8 mouse cellular contexts compared by ENCODE assay signal in genomic region chr4:127313861-127314260, GRCm38 (mm10). TPM values are rescaled to one million over a fixed set of nuclear protein-coding genes. Genes with fewer than 3 reads are reported as not detected.
DNase-seq lines count a peak whose midpoint lies in the region; ATAC-seq and TF ChIP-seq lines count a peak whose summit lies in the region.

Gene Gja4 (minus strand): TSS chr4:127314039.

- 0 out of 2 replicates have a peak, but pooled peaks cover 2% of the 10 kb centered on the region for H3K4me1 ChIP-seq in intestine, postnatal 0 days (replicated peaks; ENCODE audit: control insufficient read depth, insufficient read depth, low read length)
- H3K4me1 ChIP-seq in limb, embryonic 12.5 days (replicated peaks): peaks cover 12% of the 10 kb centered on the region; the same call in 1 of the 2 replicates
- H3K4me1 ChIP-seq in midbrain, embryonic 13.5 days (replicated peaks): peaks cover 16% of the 10 kb centered on the region

- H3K9ac ChIP-seq in intestine, postnatal 0 days (ENCODE audit: low read depth, low read length): peak within 1 kb of the TSS; percentile 46
- H3K9ac ChIP-seq in limb, embryonic 12.5 days (replicated peaks): peak within 1 kb of the TSS; percentile 56
- peak within 1 kb of the TSS; percentile 68 for H3K9ac ChIP-seq in midbrain, embryonic 13.5 days (replicated peaks)

- ATAC-seq in intestine, postnatal 0 days: 0 out of 2 replicates have a peak, but pooled peaks have one; percentile 37
- 0 out of 2 replicates have a peak, but pooled peaks have one; percentile 34 for ATAC-seq in limb, embryonic 12.5 days (ENCODE audit: insufficient number of reproducible peaks, insufficient read depth, low FRiP score, low TSS enrichment, low read depth)
- ATAC-seq in midbrain, embryonic 13.5 days: peak; percentile 83

- no peaks in the 10 kb centered on the region for H3K9me3 ChIP-seq in intestine, postnatal 0 days (ENCODE audit: control insufficient read depth)
- H3K9me3 ChIP-seq in limb, embryonic 12.5 days: no peaks in the 10 kb centered on the region
- H3K9me3 ChIP-seq in midbrain, embryonic 13.5 days: no peaks in the 10 kb centered on the region

- DNase-seq in 3T3-L1 (ENCODE audit: low read depth, low spot score): peak; percentile 75
- DNase-seq in adrenal gland, postnatal 14 days: peak; percentile 91
- DNase-seq in embryo, embryonic 9.5 days (ENCODE audit: extremely low spot score): peak; percentile 71
- DNase-seq in heart, adult 11 months: peak; percentile 99
- DNase-seq in spleen, postnatal 10 days (ENCODE audit: low spot score in 2 of 2): peak; percentile 14 to 57

- no peak within 1 kb of the TSS for H3K27ac ChIP-seq in intestine, postnatal 0 days (ENCODE audit: low read depth, low read length)
- no peak within 1 kb of the TSS for H3K27ac ChIP-seq in limb, embryonic 12.5 days
- H3K27ac ChIP-seq in midbrain, embryonic 13.5 days: no peak within 1 kb of the TSS

- 0% methylated on average over 25 of the region's 25 CpGs for WGBS in intestine, postnatal 0 days
- under 1% methylated on average over 25 of the region's 25 CpGs for WGBS in limb, embryonic 12.5 days
- WGBS in midbrain, embryonic 13.5 days: 0% methylated on average over 25 of the region's 25 CpGs

- H3K4me2 ChIP-seq in intestine, postnatal 0 days (replicated peaks; ENCODE audit: low read depth): peak within 1 kb of the TSS; percentile 78
- peak within 1 kb of the TSS; percentile 90 for H3K4me2 ChIP-seq in limb, embryonic 12.5 days
- H3K4me2 ChIP-seq in midbrain, embryonic 13.5 days (replicated peaks): peak within 1 kb of the TSS; percentile 81

- H3K27me3 ChIP-seq in intestine, postnatal 0 days (replicated peaks; ENCODE audit: control insufficient read depth, insufficient read depth, low read length): peaks cover 10% of the 10 kb centered on the region; the same call in 1 of the 2 replicates
- H3K27me3 ChIP-seq in limb, embryonic 12.5 days: peaks cover 47% of the 10 kb centered on the region
- peaks cover 25% of the 10 kb centered on the region for H3K27me3 ChIP-seq in midbrain, embryonic 13.5 days

- no peaks in the 10 kb centered on the region for H3K36me3 ChIP-seq in intestine, postnatal 0 days (ENCODE audit: control insufficient read depth, insufficient read depth)
- H3K36me3 ChIP-seq in limb, embryonic 12.5 days: no peaks in the 10 kb centered on the region
- no peaks in the 10 kb centered on the region for H3K36me3 ChIP-seq in midbrain, embryonic 13.5 days

- peak within 1 kb of the TSS; percentile 43 for H3K4me3 ChIP-seq in intestine, postnatal 0 days (ENCODE audit: low read depth, low read length)
- peak within 1 kb of the TSS; percentile 50 for H3K4me3 ChIP-seq in limb, embryonic 12.5 days (replicated peaks)
- H3K4me3 ChIP-seq in midbrain, embryonic 13.5 days (replicated peaks): peak within 1 kb of the TSS; percentile 47

- TF ChIP-seq CTCF in intestine, postnatal 0 days (IDR thresholded peaks at IDR 0.05; ENCODE audit: low read depth): peak; percentile 74

RNA-seq across cellular contexts. Expression of gene Gja4, which starts in this region (rescaled TPM):
- total RNA-seq in adrenal gland, postnatal 14 days (2021): 10.0 and 13.2 TPM in 2 replicates
- polyA plus RNA-seq in intestine, postnatal 0 days (2015; fragmentation: Nextera tagmentation; extraction: Ambion mirVana): 11.4 and 13.8 TPM in 2 replicates
- 8.3 and 9.3 TPM in 2 replicates for polyA plus RNA-seq in limb, embryonic 12.5 days (2016; fragmentation: Nextera tagmentation; extraction: Ambion mirVana)
- polyA plus RNA-seq in midbrain, embryonic 13.5 days (2015; fragmentation: Nextera tagmentation; extraction: Ambion mirVana): 17.8 and 17.9 TPM in 2 replicates

Comparison
In these comparisons a context has a peak if more than half of its experiments do, and no peak if none do; other contexts are left out.
1. DNase-seq: peak in every context shown above with its lines; median percentile 99 in heart, adult 11 months; 91 in adrenal gland, postnatal 14 days; 75 in 3T3-L1; 71 in embryo, embryonic 9.5 days; 36 in spleen, postnatal 10 days.